Mouse (Mus musculus) embryo, embryonic 11 days (tissue): Measurements from ENCODE around the gene Defb38.

ENCODE experiments used
- DNase-seq: peaks from one replicate; pipeline ENCODE4 v3.0.0-alpha.2; 2015

Gene Defb38

GRCm38 (mm10) chr8:19026466-19026865, at the start of gene Defb38:
Gene Defb38, minus strand, starts transcription at chr8:19026566.
- no peak for DNase-seq

- no peak for DNase-seq
Measured at GRCm38 (mm10) chr8:19066013-19066412, 39.6 kb upstream of the Defb38 start.

GRCm38 (mm10) chr8:19064710-19065109, 38.3 kb upstream of the Defb38 start, which contains the start of gene Defb39:
Gene Defb39, minus strand, starts transcription at chr8:19064810.
- no peak for DNase-seq

GRCm38 (mm10) chr8:19062891-19063290, 36.5 kb upstream of the Defb38 start:
- DNase-seq, result no peak

GRCm38 (mm10) chr8:19045242-19045641, 18.9 kb upstream of the Defb38 start:
- no peak for DNase-seq
